Mouse (Mus musculus): Measurements from ENCODE around the gene Stk32b. TPM values are rescaled to one million over a fixed set of nuclear protein-coding genes. Genes with fewer than 3 reads are reported as not detected.

Gene Stk32b
- polyA plus RNA-seq, 1 experiment from 2014 or later = 0.26 TPM

DNA sequence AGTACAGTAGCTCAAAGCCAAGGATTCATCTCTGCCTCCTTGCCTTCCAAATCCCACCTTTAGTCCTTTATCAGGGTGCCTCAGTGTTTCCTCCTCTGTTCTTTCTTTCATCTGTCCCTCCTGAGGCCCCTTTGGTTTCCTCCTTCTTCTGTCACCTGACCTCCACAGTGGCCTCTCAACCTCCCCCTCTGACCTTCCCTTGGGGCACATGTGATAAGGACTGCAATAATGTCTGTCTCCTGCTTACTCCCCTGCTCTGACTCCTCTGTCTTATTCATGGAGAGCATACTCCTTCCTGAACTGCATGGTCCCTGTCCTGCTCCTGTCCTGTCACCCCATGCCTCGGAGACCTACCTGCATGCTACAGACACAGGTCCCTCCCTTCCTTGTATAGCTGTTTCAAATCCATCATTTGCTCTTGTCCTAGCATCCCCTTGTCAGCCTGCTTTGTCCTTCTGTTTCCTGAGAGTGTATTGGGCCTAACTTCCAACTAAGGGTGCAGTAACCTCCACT lies 66.8 kb downstream of the Stk32b start:
- no peak overlapping the region for H3K4me2 ChIP-seq
- H3K9ac ChIP-seq (ENCODE audit: low read depth, low read length) = no peak overlapping the region
- H3K36me3 ChIP-seq (ENCODE audit: control insufficient read depth, insufficient read depth, low read length) = no peaks in the 10 kb centered on the region
- H3K4me1 ChIP-seq (replicated peaks; ENCODE audit: control insufficient read depth, insufficient read depth, low read length) = no peaks in the 10 kb centered on the region
- no peak overlapping the region for H3K4me3 ChIP-seq (ENCODE audit: low read depth, low read length)
- no peaks in the 10 kb centered on the region for H3K27me3 ChIP-seq (replicated peaks; ENCODE audit: control insufficient read depth, insufficient read depth, low read length)
- ATAC-seq (replicated peaks; ENCODE audit: low FRiP score) (no peak), DNase-seq (ENCODE audit: low spot score) (no peak)
- 63% methylated on average over 1 of the region's 1 CpGs for WGBS
- no peaks in the 10 kb centered on the region for H3K9me3 ChIP-seq (ENCODE audit: control insufficient read depth, low read length)
- no peak overlapping the region for H3K27ac ChIP-seq (ENCODE audit: low read depth, low read length)

DNA sequence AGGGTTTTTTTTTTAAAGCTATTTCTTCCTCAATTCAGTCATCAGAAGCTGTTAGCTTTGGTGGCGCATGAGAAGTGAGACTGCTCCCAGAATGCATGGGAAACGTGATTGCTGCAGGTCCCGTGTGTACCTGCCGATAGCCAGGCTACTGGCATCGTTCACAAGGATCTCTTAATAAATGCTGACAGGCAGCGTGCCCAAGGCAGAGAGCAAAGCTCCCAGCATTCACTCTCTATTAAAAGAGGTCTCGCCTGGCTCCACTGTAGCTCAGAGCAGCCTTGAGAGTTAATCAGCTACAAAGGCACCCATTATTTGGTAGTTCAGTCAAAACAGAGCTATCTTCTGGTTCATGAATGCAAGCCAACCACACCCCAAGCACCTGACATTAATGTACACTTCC lies 72.9 kb downstream of the Stk32b start:
- H3K9me3 ChIP-seq (ENCODE audit: control insufficient read depth, low read length) = no peaks in the 10 kb centered on the region
- H3K4me1 ChIP-seq (replicated peaks; ENCODE audit: control insufficient read depth, insufficient read depth, low read length) = no peaks in the 10 kb centered on the region
- no peak overlapping the region for H3K4me3 ChIP-seq (ENCODE audit: low read depth, low read length)
- no peak overlapping the region for H3K4me2 ChIP-seq
- H3K27me3 ChIP-seq (replicated peaks; ENCODE audit: control insufficient read depth, insufficient read depth, low read length) = no peaks in the 10 kb centered on the region
- DNase-seq (ENCODE audit: low spot score) (no peak), ATAC-seq (replicated peaks; ENCODE audit: low FRiP score) (no peak)
- WGBS = 84% methylated on average over 7 of the region's 7 CpGs
- H3K36me3 ChIP-seq (ENCODE audit: control insufficient read depth, insufficient read depth, low read length) = no peaks in the 10 kb centered on the region
- no peak overlapping the region for H3K9ac ChIP-seq (ENCODE audit: low read depth, low read length)
- no peak overlapping the region for H3K27ac ChIP-seq (ENCODE audit: low read depth, low read length)

DNA sequence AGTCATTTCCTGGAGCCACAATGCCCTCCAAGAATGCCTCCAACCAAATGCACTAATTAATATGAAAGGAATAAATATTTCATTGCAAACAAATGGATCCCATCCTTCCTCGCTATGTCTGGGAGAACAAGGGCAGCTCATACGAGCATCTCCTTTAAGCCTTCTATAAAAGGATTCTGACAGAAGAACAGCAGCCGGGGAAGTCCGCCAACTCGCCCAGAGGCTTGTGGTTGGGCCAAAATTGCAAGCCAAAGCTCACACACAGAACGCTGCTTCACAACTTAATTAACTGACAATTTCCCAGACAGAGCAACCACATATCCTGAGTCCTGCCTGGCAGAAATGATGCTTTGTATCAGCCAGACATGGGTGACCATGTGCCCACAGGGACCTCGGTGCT lies 74.5 kb downstream of the Stk32b start:
- Histone ChIP-seq H3K4me2 (no peak overlapping the region), H3K36me3 (ENCODE audit: control insufficient read depth, insufficient read depth, low read length) (no peaks in the 10 kb centered on the region), H3K27ac (ENCODE audit: low read depth, low read length) (no peak overlapping the region), H3K9ac (ENCODE audit: low read depth, low read length) (no peak overlapping the region), H3K9me3 (ENCODE audit: control insufficient read depth, low read length) (no peaks in the 10 kb centered on the region), H3K4me3 (ENCODE audit: low read depth, low read length) (no peak overlapping the region), H3K4me1 (replicated peaks; ENCODE audit: control insufficient read depth, insufficient read depth, low read length) (no peaks in the 10 kb centered on the region), H3K27me3 (replicated peaks; ENCODE audit: control insufficient read depth, insufficient read depth, low read length) (no peaks in the 10 kb centered on the region)
- 76% methylated on average over 7 of the region's 7 CpGs for WGBS
- no peak for ATAC-seq (replicated peaks; ENCODE audit: low FRiP score)
- DNase-seq (ENCODE audit: low spot score) = no peak

DNA sequence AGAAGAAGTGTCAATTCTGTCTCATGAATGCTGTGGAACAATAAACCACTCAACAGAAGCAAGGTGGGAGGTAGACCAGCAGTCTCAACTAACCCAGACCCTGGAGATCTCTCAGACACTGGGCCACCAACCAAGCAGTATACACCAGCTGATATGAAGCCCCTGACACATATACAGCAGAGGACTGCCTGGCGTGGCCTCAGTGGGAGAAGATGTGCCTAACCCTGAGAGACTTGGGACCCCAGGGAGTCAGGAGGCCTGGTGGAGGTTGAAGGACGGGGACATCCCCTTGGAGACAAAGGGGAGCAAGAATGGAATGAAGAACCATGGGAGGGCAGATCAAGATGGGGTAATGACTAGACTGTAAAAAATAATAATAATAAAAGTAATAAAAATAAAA lies 82.2 kb downstream of the Stk32b start:
- no peak overlapping the region for H3K4me2 ChIP-seq
- no peak overlapping the region for H3K4me3 ChIP-seq (ENCODE audit: low read depth, low read length)
- ATAC-seq (replicated peaks; ENCODE audit: low FRiP score) (no peak), DNase-seq (ENCODE audit: low spot score) (no peak)
- no peaks in the 10 kb centered on the region for H3K4me1 ChIP-seq (replicated peaks; ENCODE audit: control insufficient read depth, insufficient read depth, low read length)
- H3K36me3 ChIP-seq (ENCODE audit: control insufficient read depth, insufficient read depth, low read length) = no peaks in the 10 kb centered on the region
- WGBS = 67% methylated on average over 2 of the region's 2 CpGs
- H3K9ac ChIP-seq (ENCODE audit: low read depth, low read length) = no peak overlapping the region
- no peaks in the 10 kb centered on the region for H3K9me3 ChIP-seq (ENCODE audit: control insufficient read depth, low read length)
- H3K27me3 ChIP-seq (replicated peaks; ENCODE audit: control insufficient read depth, insufficient read depth, low read length) = no peaks in the 10 kb centered on the region
- H3K27ac ChIP-seq (ENCODE audit: low read depth, low read length) = no peak overlapping the region

DNA sequence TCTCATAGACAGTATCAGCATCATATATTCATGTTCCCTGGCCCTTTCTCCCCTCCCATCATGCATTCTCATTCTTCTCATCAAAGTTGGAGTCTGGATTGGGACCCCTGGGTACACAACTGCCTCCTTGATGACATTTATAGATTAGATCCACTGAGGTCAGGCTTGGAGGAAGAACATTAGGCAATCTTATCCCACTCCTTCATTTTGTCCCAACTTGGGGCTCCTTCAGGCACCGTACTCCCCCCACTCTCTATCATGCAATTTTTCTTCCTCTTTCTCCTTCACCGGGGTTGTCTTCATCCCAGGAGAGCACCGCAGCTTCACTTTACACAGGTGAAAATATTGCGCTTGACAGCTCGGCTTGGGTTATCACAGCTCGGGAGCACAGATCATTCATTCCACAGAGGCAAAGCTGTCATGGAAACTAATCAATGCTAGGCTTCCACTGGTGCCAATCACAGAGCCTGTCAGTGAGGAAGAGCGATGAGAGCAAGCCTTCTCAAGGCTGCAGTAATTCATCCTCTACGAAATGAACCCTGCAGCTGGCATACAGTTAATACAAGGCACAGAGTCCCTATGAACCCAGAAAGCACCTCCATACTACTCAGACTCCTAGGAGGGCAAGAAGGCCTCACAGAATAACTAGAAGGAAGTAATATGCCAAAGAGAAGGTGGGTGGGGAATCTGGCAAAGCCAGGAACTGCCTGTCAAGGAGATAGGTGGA lies 89.4 kb downstream of the Stk32b start:
- no peak for ATAC-seq (replicated peaks; ENCODE audit: low FRiP score)
- Histone ChIP-seq H3K36me3 (ENCODE audit: control insufficient read depth, insufficient read depth, low read length) (no peaks in the 10 kb centered on the region), H3K4me1 (replicated peaks; ENCODE audit: control insufficient read depth, insufficient read depth, low read length) (no peaks in the 10 kb centered on the region), H3K9ac (ENCODE audit: low read depth, low read length) (no peak overlapping the region), H3K4me2 (no peak overlapping the region), H3K27ac (ENCODE audit: low read depth, low read length) (no peak overlapping the region), H3K4me3 (ENCODE audit: low read depth, low read length) (no peak overlapping the region), H3K9me3 (ENCODE audit: control insufficient read depth, low read length) (no peaks in the 10 kb centered on the region), H3K27me3 (replicated peaks; ENCODE audit: control insufficient read depth, insufficient read depth, low read length) (no peaks in the 10 kb centered on the region)
- no peak for DNase-seq (ENCODE audit: low spot score)
- WGBS = 83% methylated on average over 8 of the region's 8 CpGs

DNA sequence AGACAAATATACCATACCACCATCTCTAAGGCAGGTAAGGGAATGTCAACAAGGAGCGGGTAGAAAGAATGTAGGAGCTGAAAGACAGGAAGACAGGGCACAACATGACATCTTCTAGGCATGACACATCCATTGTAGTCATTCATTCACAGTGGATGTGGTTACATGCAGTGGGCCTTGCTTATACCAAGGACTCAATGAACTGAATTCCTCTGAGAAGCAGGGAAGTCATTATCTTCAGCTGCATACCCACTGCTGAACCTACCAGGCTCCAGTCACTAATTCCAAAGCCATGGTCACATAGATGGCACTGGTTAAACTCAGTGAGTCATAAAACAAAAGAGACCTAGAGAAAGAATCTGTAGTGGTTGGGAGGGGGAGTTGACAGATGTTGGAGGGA lies 105.1 kb downstream of the Stk32b start:
- ATAC-seq (replicated peaks; ENCODE audit: low FRiP score) = no peak
- Histone ChIP-seq H3K9ac (ENCODE audit: low read depth, low read length) (no peak overlapping the region), H3K27me3 (replicated peaks; ENCODE audit: control insufficient read depth, insufficient read depth, low read length) (no peaks in the 10 kb centered on the region), H3K4me1 (replicated peaks; ENCODE audit: control insufficient read depth, insufficient read depth, low read length) (no peaks in the 10 kb centered on the region), H3K36me3 (ENCODE audit: control insufficient read depth, insufficient read depth, low read length) (no peaks in the 10 kb centered on the region), H3K4me2 (no peak overlapping the region), H3K4me3 (ENCODE audit: low read depth, low read length) (no peak overlapping the region), H3K9me3 (ENCODE audit: control insufficient read depth, low read length) (no peaks in the 10 kb centered on the region), H3K27ac (ENCODE audit: low read depth, low read length) (no peak overlapping the region)
- 83% methylated on average over 1 of the region's 1 CpGs for WGBS
- no peak for DNase-seq (ENCODE audit: low spot score)

DNA sequence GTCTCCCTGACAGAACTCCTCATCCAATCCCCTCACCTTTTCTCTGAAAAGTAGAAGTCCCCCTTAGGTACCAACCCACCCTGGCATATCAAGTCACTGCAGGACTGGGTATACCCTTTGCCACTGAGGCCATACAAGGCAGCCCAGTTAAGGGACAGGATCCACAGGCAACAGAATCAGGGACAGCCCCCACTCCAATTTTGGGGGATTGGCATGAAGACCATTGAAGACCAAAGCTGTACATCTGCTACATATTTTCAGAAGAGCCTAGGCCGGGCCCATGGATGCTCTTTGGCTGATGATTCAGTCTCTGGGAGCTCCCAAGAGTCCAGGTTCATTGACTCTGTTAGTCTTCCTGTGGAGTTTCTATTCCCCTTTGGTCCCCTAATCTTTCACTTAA lies 117.4 kb downstream of the Stk32b start:
- Histone ChIP-seq H3K9me3 (ENCODE audit: control insufficient read depth, low read length) (no peaks in the 10 kb centered on the region), H3K27me3 (replicated peaks; ENCODE audit: control insufficient read depth, insufficient read depth, low read length) (no peaks in the 10 kb centered on the region), H3K9ac (ENCODE audit: low read depth, low read length) (no peak overlapping the region), H3K27ac (ENCODE audit: low read depth, low read length) (no peak overlapping the region), H3K4me2 (no peak overlapping the region), H3K36me3 (ENCODE audit: control insufficient read depth, insufficient read depth, low read length) (no peaks in the 10 kb centered on the region), H3K4me1 (replicated peaks; ENCODE audit: control insufficient read depth, insufficient read depth, low read length) (no peaks in the 10 kb centered on the region), H3K4me3 (ENCODE audit: low read depth, low read length) (no peak overlapping the region)
- ATAC-seq (replicated peaks; ENCODE audit: low FRiP score) (no peak), DNase-seq (ENCODE audit: low spot score) (no peak)
- 85% methylated on average over 1 of the region's 1 CpGs for WGBS

DNA sequence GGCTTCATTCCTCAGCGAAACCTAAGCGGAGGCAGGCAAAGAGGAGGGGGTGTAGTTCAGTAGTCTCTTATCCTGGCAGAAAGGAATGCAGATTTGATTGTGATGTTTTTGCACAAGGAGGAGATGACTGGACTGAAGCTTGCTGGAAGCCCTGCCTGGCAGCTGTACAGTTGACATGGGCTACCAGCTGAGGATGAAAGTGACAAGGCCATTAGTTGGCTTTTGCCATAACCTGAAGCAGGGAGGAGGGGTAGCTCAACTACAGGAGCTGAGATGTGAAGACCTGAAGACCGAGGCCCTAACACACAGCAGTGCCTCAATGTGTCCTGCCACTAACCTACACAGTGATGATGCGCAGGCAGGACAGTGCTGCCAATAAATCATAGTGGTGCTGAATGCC lies 118.7 kb downstream of the Stk32b start:
- no peak for DNase-seq (ENCODE audit: low spot score)
- Histone ChIP-seq H3K4me3 (ENCODE audit: low read depth, low read length) (no peak overlapping the region), H3K36me3 (ENCODE audit: control insufficient read depth, insufficient read depth, low read length) (no peaks in the 10 kb centered on the region), H3K4me1 (replicated peaks; ENCODE audit: control insufficient read depth, insufficient read depth, low read length) (no peaks in the 10 kb centered on the region), H3K4me2 (no peak overlapping the region), H3K9ac (ENCODE audit: low read depth, low read length) (no peak overlapping the region), H3K9me3 (ENCODE audit: control insufficient read depth, low read length) (no peaks in the 10 kb centered on the region), H3K27me3 (replicated peaks; ENCODE audit: control insufficient read depth, insufficient read depth, low read length) (no peaks in the 10 kb centered on the region), H3K27ac (ENCODE audit: low read depth, low read length) (no peak overlapping the region)
- WGBS = 78% methylated on average over 4 of the region's 4 CpGs
- no peak for ATAC-seq (replicated peaks; ENCODE audit: low FRiP score)

DNA sequence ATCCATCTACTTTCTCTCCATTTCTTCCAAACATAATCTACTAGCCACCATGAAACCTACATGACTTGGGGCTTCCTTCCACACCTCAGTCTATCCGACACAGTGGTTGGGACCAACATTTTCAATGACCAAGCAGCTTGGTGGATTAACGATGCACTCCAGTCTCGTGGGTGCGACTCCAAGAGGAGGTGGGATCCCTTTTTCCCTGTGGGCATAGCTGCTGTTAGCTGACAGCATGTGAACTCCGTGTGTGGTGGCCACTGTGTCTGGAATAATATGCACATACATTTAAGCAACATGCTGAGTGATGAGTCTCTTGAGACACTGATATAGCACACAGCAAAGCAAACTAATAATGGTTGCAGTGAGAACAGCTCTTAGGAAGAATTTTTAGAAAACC lies 124.6 kb downstream of the Stk32b start:
- Histone ChIP-seq H3K27me3 (replicated peaks; ENCODE audit: control insufficient read depth, insufficient read depth, low read length) (no peaks in the 10 kb centered on the region), H3K27ac (ENCODE audit: low read depth, low read length) (no peak overlapping the region), H3K36me3 (ENCODE audit: control insufficient read depth, insufficient read depth, low read length) (no peaks in the 10 kb centered on the region), H3K9me3 (ENCODE audit: control insufficient read depth, low read length) (no peaks in the 10 kb centered on the region), H3K9ac (ENCODE audit: low read depth, low read length) (no peak overlapping the region), H3K4me2 (no peak overlapping the region), H3K4me1 (replicated peaks; ENCODE audit: control insufficient read depth, insufficient read depth, low read length) (no peaks in the 10 kb centered on the region), H3K4me3 (ENCODE audit: low read depth, low read length) (no peak overlapping the region)
- WGBS = 82% methylated on average over 5 of the region's 5 CpGs
- ATAC-seq (replicated peaks; ENCODE audit: low FRiP score) = no peak
- no peak for DNase-seq (ENCODE audit: low spot score)
